Mouse (Mus musculus): ENCODE measurements at regions not wholly inside any gene's neighbourhood (a gene's known extent, or its start where the extent isn't known, plus 50 kb on each side); places are given as distances from the start of the nearest gene placed in this dataset.

- DNase-seq: no peak
Measured at GRCm38 (mm10) chr3:19458386-19458785, 170.1 kb downstream of the 1700064H15Rik start.

- DNase-seq: no peak
Measured at GRCm38 (mm10) chr3:19457431-19457830, 171.0 kb downstream of the 1700064H15Rik start.

GRCm38 (mm10) chr3:19455838-19456448, 172.5 kb downstream of the 1700064H15Rik start:
- no peak for DNase-seq

- DNase-seq: no peak
Measured at GRCm38 (mm10) chr3:19451022-19451421, 177.5 kb downstream of the 1700064H15Rik start.

- no peak for DNase-seq
Measured at GRCm38 (mm10) chr3:19448931-19449330, 179.5 kb downstream of the 1700064H15Rik start.

GRCm38 (mm10) chr3:19448192-19448591, 180.3 kb downstream of the 1700064H15Rik start:
- DNase-seq: no peak

GRCm38 (mm10) chr3:19447733-19448132, 180.7 kb downstream of the 1700064H15Rik start:
- DNase-seq: no peak

GRCm38 (mm10) chr3:19444914-19445313, 183.6 kb downstream of the 1700064H15Rik start:
- DNase-seq: no peak

- DNase-seq: no peak
Measured at GRCm38 (mm10) chr3:19441827-19442226, 186.7 kb downstream of the 1700064H15Rik start.

GRCm38 (mm10) chr3:19430159-19430558, 198.3 kb downstream of the 1700064H15Rik start:
- DNase-seq: peak in 1 of 2 experiments; percentile 28

- DNase-seq: peak in 1 of 2 experiments; percentile 23
Measured at GRCm38 (mm10) chr3:19429422-19430076, 198.9 kb downstream of the 1700064H15Rik start.

- DNase-seq: no peak
Measured at GRCm38 (mm10) chr3:19429010-19429409, 199.5 kb downstream of the 1700064H15Rik start.

GRCm38 (mm10) chr3:19426130-19426556, 202.3 kb downstream of the 1700064H15Rik start:
- DNase-seq: no peak

GRCm38 (mm10) chr3:19425322-19425721, 203.2 kb downstream of the 1700064H15Rik start:
- no peak for DNase-seq

GRCm38 (mm10) chr3:19424384-19424783, 204.1 kb downstream of the 1700064H15Rik start:
- DNase-seq: no peak

GRCm38 (mm10) chr3:19421430-19421944, 207.0 kb downstream of the 1700064H15Rik start:
- DNase-seq: no peak

- DNase-seq: no peak
Measured at GRCm38 (mm10) chr3:19420912-19421311, 207.6 kb downstream of the 1700064H15Rik start.

- DNase-seq: peak; percentile 25 to 57
Measured at GRCm38 (mm10) chr3:19410938-19411515, 217.4 kb downstream of the 1700064H15Rik start.

- DNase-seq: no peak
Measured at GRCm38 (mm10) chr3:19408283-19408682, 220.2 kb downstream of the 1700064H15Rik start.

- DNase-seq: no peak
Measured at GRCm38 (mm10) chr3:19407591-19408090, 220.8 kb downstream of the 1700064H15Rik start.

- DNase-seq: no peak
Measured at GRCm38 (mm10) chr3:19406351-19407151, 221.9 kb downstream of the 1700064H15Rik start.

- DNase-seq: no peak
Measured at GRCm38 (mm10) chr3:19385675-19386074, 242.8 kb downstream of the 1700064H15Rik start.

- DNase-seq: no peak
Measured at GRCm38 (mm10) chr3:19368998-19369397, 259.5 kb downstream of the 1700064H15Rik start.

All from thymus, adult 18-20 months (tissue).